Mouse (Mus musculus) liver, embryonic 14.5 days (tissue): ENCODE measurements around the gene Thsd4.

Source experiments
- CTCF ChIP-seq: IDR thresholded peaks from 2 replicates; pipeline ENCODE4 v1.5.1; 2016; ENCODE audit warnings: antibody characterized with exemption, low read depth, control low read depth
- EP300 ChIP-seq: IDR thresholded peaks from 2 replicates; pipeline ENCODE4 v1.6.1; 2016; ENCODE audit warnings: antibody characterized with exemption, low read depth

- no peak for TF ChIP-seq EP300
- no peak for TF ChIP-seq CTCF
Measured at GRCm38 (mm10) chr9:60480052-60480451, 41.8 kb downstream of the Thsd4 start.
